Mouse (Mus musculus) embryonic facial prominence, embryonic 10.5 days (tissue): ENCODE results near the gene Ltn1. TPM values are rescaled to one million over a fixed set of nuclear protein-coding genes. Genes with fewer than 3 reads are reported as not detected.

Experiments used
- DNase-seq: peaks from one replicate; pipeline ENCODE4 v3.0.0-alpha.2; 2017; ENCODE audit warnings: low spot score
- H3K27ac ChIP-seq: fragments of 300-500 bp; sonication (generic); replicated peaks from 2 replicates; pipeline ENCODE4 v1.5.1; 2016; ENCODE audit warnings: mild to moderate bottlenecking
- H3K27me3 ChIP-seq: fragments of 300-500 bp; sonication (generic); replicated peaks from 2 replicates; pipeline ENCODE4 v1.6.1; 2016; ENCODE audit warnings: low read depth, mild to moderate bottlenecking; ENCODE audit not compliant: poor library complexity, severe bottlenecking
- H3K36me3 ChIP-seq: fragments of 300-500 bp; sonication (generic); replicated peaks from 2 replicates; pipeline ENCODE4 v1.6.1; 2016; ENCODE audit warnings: mild to moderate bottlenecking, moderate library complexity
- H3K4me1 ChIP-seq: fragments of 300-500 bp; sonication (generic); 2 replicates; pipeline ENCODE4 v1.6.1; 2016
- H3K4me3 ChIP-seq: fragments of 300-500 bp; sonication (generic); 2 replicates; pipeline ENCODE4 v1.5.1; 2016; ENCODE audit warnings: mild to moderate bottlenecking, moderate library complexity
- H3K9me3 ChIP-seq: fragments of 300-500 bp; sonication (generic); 2 replicates; pipeline ENCODE4 v1.6.1; 2016; ENCODE audit warnings: mild to moderate bottlenecking
- WGBS: fragments of 180-500 bp; shearing (Covaris S2); methylation state at CpG from one replicate; pipeline ENCODE4 v1.1.7; 2016; 5-methylcytosine and 5-hydroxymethylcytosine counted together
- polyA plus RNA-seq: library from polyadenylated mRNA; unstranded; fragments of >200 nt; fragmentation: Nextera tagmentation; extraction: Ambion mirVana; gene quantifications from 2 replicates; pipeline ENCODE4 v1.2.1, GENCODE M21; 2016

Gene Ltn1
- polyA plus RNA-seq: 30.5 and 33.7 TPM in 2 replicates

DNA sequence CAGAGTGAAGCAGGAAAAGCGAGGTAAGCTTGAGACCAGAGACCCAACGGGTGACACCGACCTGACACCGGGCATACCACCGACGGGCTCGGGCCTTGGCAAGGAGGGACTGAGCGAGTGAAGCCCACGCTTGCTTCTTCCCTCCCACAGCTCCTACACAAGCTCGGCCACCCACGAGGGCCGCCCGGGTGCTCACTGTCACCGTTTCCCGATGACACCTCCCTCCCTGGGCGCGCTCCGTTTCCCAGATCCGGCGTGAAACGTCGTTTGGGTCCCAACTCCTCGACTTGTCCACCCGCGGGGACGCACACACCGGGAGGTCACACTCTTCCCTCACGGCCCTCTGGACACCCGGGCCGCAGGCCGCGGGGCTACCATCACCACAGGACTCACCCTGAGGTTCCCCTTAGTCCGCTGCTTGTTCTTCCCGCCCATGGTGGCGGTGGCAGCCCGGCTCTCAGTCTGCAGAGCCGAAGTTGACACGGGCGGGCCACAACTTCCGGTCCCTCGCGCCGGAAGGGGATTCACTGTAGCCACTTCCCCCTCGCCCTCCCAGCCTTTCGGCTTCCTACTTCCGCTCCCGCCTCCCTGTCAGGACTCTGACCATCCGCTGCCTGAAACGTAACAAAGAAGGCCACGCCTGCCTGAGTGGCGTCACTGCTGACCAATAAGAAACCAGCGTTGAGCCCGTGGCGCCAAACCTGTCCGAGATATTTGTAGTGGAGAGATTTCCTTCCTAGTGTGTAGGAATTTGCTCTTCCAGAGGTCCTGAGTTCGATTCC, at the start of gene Ltn1:
Gene Ltn1 (minus strand): TSS at position 580 of the 782 bp plus-strand sequence.
- H3K27me3 ChIP-seq: no peaks in the 10 kb centered on the region
- peak within 1 kb of the TSS; percentile 83 for H3K27ac ChIP-seq
- no peaks in the 10 kb centered on the region for H3K9me3 ChIP-seq
- H3K36me3 ChIP-seq: peaks cover 18% of the 10 kb centered on the region
- peak; percentile 98 for DNase-seq
- WGBS: under 1% methylated on average over 56 of the region's 56 CpGs
- H3K4me3 ChIP-seq: peak within 1 kb of the TSS; percentile 92
- peaks cover 8% of the 10 kb centered on the region for H3K4me1 ChIP-seq

DNA sequence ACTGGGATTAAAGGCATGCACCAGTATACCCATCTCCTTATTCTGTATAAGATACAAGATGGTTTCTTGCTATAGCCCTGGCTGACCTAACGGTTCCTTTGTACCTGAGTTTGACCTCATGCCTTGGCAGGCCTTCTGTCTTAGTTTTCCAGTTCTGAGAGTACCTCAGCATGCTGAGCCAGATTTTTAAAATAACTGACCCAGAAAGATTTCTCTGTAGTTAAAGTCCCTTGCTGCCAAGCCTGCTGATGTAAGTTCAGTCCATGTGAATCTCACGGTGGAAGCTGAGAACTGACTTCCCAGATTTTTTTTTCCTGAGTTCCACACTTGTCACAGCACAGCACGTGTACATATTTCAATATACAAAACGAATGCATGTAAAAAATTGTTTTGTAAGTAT, 38.2 kb upstream of the Ltn1 start:
- Histone ChIP-seq H3K27ac (no peak overlapping the region), H3K36me3 (peaks cover 95% of the 10 kb centered on the region), H3K27me3 (no peaks in the 10 kb centered on the region), H3K4me1 (no peaks in the 10 kb centered on the region), H3K9me3 (no peaks in the 10 kb centered on the region), H3K4me3 (no peak overlapping the region)
- DNase-seq: no peak
- WGBS: 92% methylated on average over 4 of the region's 4 CpGs

- Histone ChIP-seq H3K4me1 (peaks cover 24% of the 10 kb centered on the region), H3K36me3 (peaks cover 53% of the 10 kb centered on the region), H3K27ac (no peak overlapping the region), H3K27me3 (no peaks in the 10 kb centered on the region), H3K9me3 (no peaks in the 10 kb centered on the region), H3K4me3 (no peak overlapping the region)
- DNase-seq: no peak
- WGBS: 96% methylated on average over 3 of the region's 3 CpGs
Measured at GRCm38 (mm10) chr16:87458752-87459151, 26.3 kb upstream of the Ltn1 start.

- no peaks in the 10 kb centered on the region for H3K27me3 ChIP-seq
- H3K9me3 ChIP-seq: no peaks in the 10 kb centered on the region
- DNase-seq: no peak
Measured at GRCm38 (mm10) chr16:87455180-87455611, 22.8 kb upstream of the Ltn1 start.

GRCm38 (mm10) chr16:87454419-87455179, 22.2 kb upstream of the Ltn1 start, which contains the start of gene Usp16:
Gene Usp16, plus strand, starts transcription at chr16:87454703.
- no peaks in the 10 kb centered on the region for H3K27me3 ChIP-seq
- peak within 1 kb of the TSS; percentile 97 for H3K4me3 ChIP-seq
- peak; percentile 92 for DNase-seq
- peaks cover 12% of the 10 kb centered on the region for H3K36me3 ChIP-seq
- H3K4me1 ChIP-seq: peaks cover 24% of the 10 kb centered on the region
- H3K9me3 ChIP-seq: no peaks in the 10 kb centered on the region
- peak within 1 kb of the TSS; percentile 89 for H3K27ac ChIP-seq
- 10% methylated on average over 45 of the region's 45 CpGs for WGBS

More at GRCm38 (mm10) chr16:87455180-87455611, 22.8 kb upstream of the Ltn1 start:
- under 1% methylated on average over 38 of the region's 38 CpGs for WGBS
- H3K4me3 ChIP-seq: peak overlapping the region; percentile 97
- H3K4me1 ChIP-seq: peaks cover 24% of the 10 kb centered on the region
- H3K36me3 ChIP-seq: peaks cover 18% of the 10 kb centered on the region
- peak overlapping the region; percentile 89 for H3K27ac ChIP-seq

GRCm38 (mm10) chr16:87453226-87453625, 20.8 kb upstream of the Ltn1 start:
- no peak for DNase-seq
- Histone ChIP-seq H3K36me3 (no peaks in the 10 kb centered on the region), H3K4me3 (no peak overlapping the region), H3K4me1 (peaks cover 24% of the 10 kb centered on the region), H3K27me3 (no peaks in the 10 kb centered on the region), H3K27ac (no peak overlapping the region), H3K9me3 (no peaks in the 10 kb centered on the region)
- WGBS: 89% methylated on average over 2 of the region's 2 CpGs

DNA sequence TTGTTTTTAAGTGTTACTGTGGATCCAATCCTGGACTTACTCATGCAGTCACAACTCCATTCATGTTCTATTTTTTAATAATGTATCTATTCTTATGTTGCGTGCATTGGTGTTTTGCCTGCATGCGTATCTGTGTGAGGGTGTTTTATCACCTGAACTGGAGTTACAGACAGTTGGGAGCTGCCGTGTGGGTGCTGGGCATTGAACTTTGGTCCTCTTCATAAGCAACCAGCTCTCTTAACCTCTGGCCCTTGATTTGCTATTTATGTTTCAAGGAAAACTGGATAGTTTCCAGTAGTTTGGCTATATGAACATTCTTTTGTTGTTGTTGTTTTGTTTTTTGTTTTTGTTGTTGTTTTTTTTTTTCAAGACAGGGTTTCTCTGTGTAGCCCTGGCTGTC, 13.1 kb upstream of the Ltn1 start:
- Histone ChIP-seq H3K4me1 (peaks cover 12% of the 10 kb centered on the region), H3K36me3 (no peaks in the 10 kb centered on the region), H3K27ac (no peak overlapping the region), H3K4me3 (no peak overlapping the region), H3K27me3 (no peaks in the 10 kb centered on the region), H3K9me3 (no peaks in the 10 kb centered on the region)
- no peak for DNase-seq
- WGBS: 97% methylated on average over 3 of the region's 3 CpGs

- Histone ChIP-seq H3K36me3 (no peaks in the 10 kb centered on the region), H3K4me1 (peaks cover 12% of the 10 kb centered on the region), H3K4me3 (no peak overlapping the region), H3K9me3 (no peaks in the 10 kb centered on the region), H3K27me3 (no peaks in the 10 kb centered on the region), H3K27ac (no peak overlapping the region)
- DNase-seq: no peak
Measured at GRCm38 (mm10) chr16:87445110-87445509, 12.7 kb upstream of the Ltn1 start.

DNA sequence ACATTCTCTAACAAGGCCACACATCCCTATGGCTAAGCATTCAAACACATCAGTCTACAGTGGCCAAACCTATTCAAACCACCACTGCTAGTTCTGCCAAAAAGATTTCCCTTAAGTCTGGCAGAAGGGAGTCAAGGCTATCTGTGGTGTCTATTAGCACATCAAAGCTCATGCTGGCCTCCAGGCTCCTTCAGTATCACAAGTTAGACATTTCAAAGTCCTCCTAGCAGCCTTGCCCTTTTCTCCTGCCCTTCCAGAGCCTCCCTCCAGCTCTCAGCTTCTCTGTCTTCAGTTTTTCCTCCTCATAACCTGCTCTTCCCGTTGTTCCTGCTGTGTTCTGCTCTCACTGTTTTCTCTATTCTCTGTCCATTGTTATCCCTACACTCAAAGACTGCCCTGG, 11.7 kb upstream of the Ltn1 start:
- H3K4me1 ChIP-seq: peaks cover 15% of the 10 kb centered on the region
- no peak for DNase-seq
- H3K9me3 ChIP-seq: no peaks in the 10 kb centered on the region
- 48% methylated on average over 1 of the region's 1 CpGs for WGBS
- no peaks in the 10 kb centered on the region for H3K27me3 ChIP-seq
- no peak overlapping the region for H3K4me3 ChIP-seq
- H3K27ac ChIP-seq: no peak overlapping the region
- no peaks in the 10 kb centered on the region for H3K36me3 ChIP-seq

DNA sequence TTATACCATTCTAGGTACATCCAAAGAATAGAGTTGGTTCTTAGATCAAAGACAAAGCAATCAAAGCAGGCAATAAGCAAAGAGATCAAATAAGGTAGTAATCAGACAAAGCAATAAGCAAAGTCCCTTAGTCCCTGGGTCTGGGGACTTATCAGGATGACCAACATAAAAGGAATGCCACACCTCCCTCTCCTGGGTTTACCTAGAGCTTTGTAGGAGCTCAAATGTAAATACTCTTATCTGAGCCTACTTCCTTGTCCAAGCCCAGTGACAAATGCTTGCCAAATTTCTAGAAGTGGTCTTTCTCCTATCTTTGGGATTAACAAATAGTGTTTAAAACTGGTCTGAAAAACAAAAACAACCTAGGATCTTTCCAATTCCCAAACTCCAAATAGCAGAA, 10.8 kb upstream of the Ltn1 start:
- Histone ChIP-seq H3K9me3 (no peaks in the 10 kb centered on the region), H3K4me1 (peaks cover 15% of the 10 kb centered on the region), H3K36me3 (no peaks in the 10 kb centered on the region), H3K4me3 (no peak overlapping the region), H3K27me3 (no peaks in the 10 kb centered on the region), H3K27ac (no peak overlapping the region)
- DNase-seq: no peak

GRCm38 (mm10) chr16:87442291-87442690, 9.9 kb upstream of the Ltn1 start:
- 59% methylated on average over 5 of the region's 5 CpGs for WGBS
- Histone ChIP-seq H3K36me3 (no peaks in the 10 kb centered on the region), H3K27ac (no peak overlapping the region)

DNA sequence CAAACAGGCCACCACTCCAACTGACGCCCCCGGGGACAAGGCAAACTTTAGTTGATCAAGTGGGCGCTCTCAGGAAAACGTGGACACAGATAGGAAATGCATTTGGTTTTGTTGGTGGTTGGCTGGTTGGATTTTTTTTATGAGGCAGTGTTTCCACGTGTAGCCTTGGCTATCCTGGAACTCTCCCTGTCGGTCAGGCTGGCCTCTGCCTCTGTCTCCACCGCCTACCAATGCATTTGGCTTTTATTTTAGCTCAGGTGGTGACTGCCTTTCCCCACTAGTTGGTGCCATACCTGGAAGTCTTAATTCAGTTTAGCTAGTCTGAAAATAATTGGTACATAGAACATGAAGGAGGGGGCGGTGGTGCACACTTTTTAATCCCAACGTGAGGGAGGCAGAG, 8.7 kb upstream of the Ltn1 start:
- peak overlapping the region; percentile 85 for H3K4me3 ChIP-seq
- peak overlapping the region; percentile 96 for H3K27ac ChIP-seq
- H3K36me3 ChIP-seq: peaks cover 2% of the 10 kb centered on the region
- no peaks in the 10 kb centered on the region for H3K9me3 ChIP-seq
- peaks cover 15% of the 10 kb centered on the region for H3K4me1 ChIP-seq
- peak; percentile 15 for DNase-seq
- no peaks in the 10 kb centered on the region for H3K27me3 ChIP-seq
- WGBS: 28% methylated on average over 9 of the region's 9 CpGs

More at GRCm38 (mm10) chr16:87442291-87442690, 9.9 kb upstream of the Ltn1 start:
- Histone ChIP-seq H3K9me3 (no peaks in the 10 kb centered on the region), H3K27me3 (no peaks in the 10 kb centered on the region), H3K4me3 (no peak overlapping the region), H3K4me1 (peaks cover 15% of the 10 kb centered on the region)
- DNase-seq: no peak
